Mouse (Mus musculus): Measurements from ENCODE around the gene Unc5b.

DNA sequence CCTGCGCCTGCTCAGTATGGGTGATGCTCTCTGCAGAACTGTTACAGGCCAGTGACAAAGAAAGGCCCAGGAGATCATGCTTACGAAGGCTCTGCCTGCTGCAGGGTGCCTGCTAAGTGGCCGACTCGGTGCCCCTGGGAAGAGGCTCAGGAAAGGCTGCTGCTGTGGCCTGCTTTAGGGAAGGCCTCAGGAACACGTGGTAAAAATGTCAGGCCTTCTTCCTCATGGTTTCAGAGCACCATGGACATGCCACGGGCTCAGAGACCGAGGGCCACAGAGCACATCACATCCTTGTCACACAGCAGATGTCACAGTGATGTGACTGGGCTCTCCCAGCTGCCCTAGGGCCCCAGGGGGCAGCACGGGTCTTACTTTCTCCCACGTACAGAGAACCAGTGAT is 87.7 kb downstream of the Unc5b start:
- no peak for TF ChIP-seq CTCF (conservative IDR thresholded peaks at IDR 0.05 in 1 of 2, IDR thresholded peaks at IDR 0.05 in 1 of 2; ENCODE audit: low read depth in 2 of 2, low read length in 2 of 2)
- TF ChIP-seq EP300 (IDR thresholded peaks at IDR 0.05; ENCODE audit: low read length) = no peak
- TF ChIP-seq USF1 (IDR thresholded peaks at IDR 0.05; ENCODE audit: low read depth, low read length) = no peak
